9 mouse cellular contexts compared by ENCODE assay signal in the genomic region with DNA sequence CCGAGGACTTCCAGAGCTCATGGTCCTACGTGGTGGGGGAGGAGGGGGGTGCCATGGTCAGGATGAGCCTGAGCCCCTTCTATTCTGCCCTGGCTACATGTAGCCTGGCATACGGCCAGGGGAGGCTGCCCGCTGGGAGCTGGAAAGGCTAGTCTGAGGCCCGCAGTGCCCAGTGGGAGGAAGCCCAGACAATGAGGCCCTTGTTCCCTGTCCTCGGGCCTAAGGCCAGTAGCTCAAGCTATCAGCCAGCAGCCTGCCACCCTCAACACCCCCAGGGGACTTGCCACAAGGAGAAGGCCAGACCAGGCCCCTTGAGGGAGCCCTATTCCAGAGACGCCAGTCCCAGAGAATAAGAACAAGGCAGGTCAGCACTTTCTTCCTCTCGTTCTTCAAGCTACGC. TPM values are rescaled to one million over a fixed set of nuclear protein-coding genes. Genes with fewer than 3 reads are reported as not detected.
DNase-seq lines count a peak whose midpoint lies in the region; ATAC-seq lines count a peak whose summit lies in the region.
"Had no signal": no experiment of that assay in that cellular context is flagged by ENCODE, and none has a peak within 500 bp of the region (broad histone marks: within the 10 kb centered on the region; RNA-seq: fewer than 3 reads in every experiment).

No protein-coding gene starts in this region.

- peaks cover 33% of the 10 kb centered on the region for H3K4me1 ChIP-seq in embryonic facial prominence, embryonic 14.5 days (ENCODE audit: control insufficient read depth, insufficient read depth, low read length)
- peaks cover 22% of the 10 kb centered on the region for H3K4me1 ChIP-seq in intestine, embryonic 16.5 days (ENCODE audit: control insufficient read depth, insufficient read depth, low read length)
- H3K4me1 ChIP-seq in midbrain, embryonic 12.5 days = peaks cover 36% of the 10 kb centered on the region
- peaks cover 9% of the 10 kb centered on the region; the same call in 1 of the 2 replicates for H3K4me1 ChIP-seq in liver, embryonic 11.5 days (replicated peaks; ENCODE audit: control insufficient read depth, insufficient read depth, low read length)

- H3K9ac ChIP-seq in embryonic facial prominence, embryonic 14.5 days (ENCODE audit: low read depth, low read length) = no peak overlapping the region
- no peak overlapping the region; the same call in 1 of the 2 replicates for H3K9ac ChIP-seq in intestine, embryonic 16.5 days (ENCODE audit: low read depth, low read length)
- no peak overlapping the region for H3K9ac ChIP-seq in midbrain, embryonic 12.5 days (replicated peaks)
- no peak overlapping the region for H3K9ac ChIP-seq in liver, embryonic 11.5 days (ENCODE audit: low read depth, low read length)

- H3K27me3 ChIP-seq in embryonic facial prominence, embryonic 14.5 days (replicated peaks; ENCODE audit: control insufficient read depth, insufficient read depth, low read length) = peaks cover 10% of the 10 kb centered on the region
- peaks cover 20% of the 10 kb centered on the region for H3K27me3 ChIP-seq in intestine, embryonic 16.5 days (replicated peaks; ENCODE audit: control insufficient read depth, insufficient read depth, low read length)
- peaks cover 38% of the 10 kb centered on the region for H3K27me3 ChIP-seq in midbrain, embryonic 12.5 days
- peaks cover 33% of the 10 kb centered on the region for H3K27me3 ChIP-seq in liver, embryonic 11.5 days (replicated peaks; ENCODE audit: control insufficient read depth, insufficient read depth, low read length)

- DNase-seq in thymus, postnatal 4 days = peak; percentile 6
- no peak for DNase-seq in thymus, postnatal 36 days
- DNase-seq in embryonic facial prominence, embryonic 14.5 days (ENCODE audit: low spot score) = peak; percentile 76
- no peak for DNase-seq in liver, embryonic 11.5 days (ENCODE audit: low spot score)

- no peak overlapping the region for H3K4me2 ChIP-seq in embryonic facial prominence, embryonic 14.5 days (ENCODE audit: low read depth, low read length)
- no peak overlapping the region for H3K4me2 ChIP-seq in intestine, embryonic 16.5 days (ENCODE audit: low read depth, low read length)
- H3K4me2 ChIP-seq in midbrain, embryonic 12.5 days (replicated peaks) = 0 out of 2 replicates have a peak overlapping the region, but pooled peaks have one; percentile 2
- no peak overlapping the region for H3K4me2 ChIP-seq in liver, embryonic 11.5 days

- H3K9me3 ChIP-seq in embryonic facial prominence, embryonic 14.5 days (ENCODE audit: control insufficient read depth, low read length) = no peaks in the 10 kb centered on the region
- no peaks in the 10 kb centered on the region for H3K9me3 ChIP-seq in intestine, embryonic 16.5 days (ENCODE audit: control insufficient read depth, low read length)
- no peaks in the 10 kb centered on the region for H3K9me3 ChIP-seq in midbrain, embryonic 12.5 days
- H3K9me3 ChIP-seq in liver, embryonic 11.5 days (ENCODE audit: control insufficient read depth, low read length) = no peaks in the 10 kb centered on the region

- peak; percentile 34; the same call in 1 of the 2 replicates for ATAC-seq in embryonic facial prominence, embryonic 14.5 days (ENCODE audit: low read depth)
- peak; percentile 46; the same call in 1 of the 2 replicates for ATAC-seq in intestine, embryonic 16.5 days
- ATAC-seq in midbrain, embryonic 12.5 days (ENCODE audit: low FRiP score, low read depth) = peak; percentile 68
- no peak for ATAC-seq in megakaryocyte progenitor cell, adult 5-6 weeks (replicated peaks; ENCODE audit: poor library complexity)
- ATAC-seq in liver, embryonic 11.5 days (replicated peaks; ENCODE audit: low FRiP score) = no peak

- H3K27ac ChIP-seq in embryonic facial prominence, embryonic 14.5 days (replicated peaks; ENCODE audit: low read depth, low read length) = peak overlapping the region; percentile 39; the same call in 1 of the 2 replicates
- H3K27ac ChIP-seq in intestine, embryonic 16.5 days (ENCODE audit: low read length) = no peak overlapping the region
- H3K27ac ChIP-seq in midbrain, embryonic 12.5 days (replicated peaks) = peak overlapping the region; percentile 65
- H3K27ac ChIP-seq in liver, embryonic 11.5 days (ENCODE audit: low read depth, low read length) = no peak overlapping the region

- no peak overlapping the region for H3K4me3 ChIP-seq in embryonic facial prominence, embryonic 14.5 days (ENCODE audit: low read depth, low read length)
- H3K4me3 ChIP-seq in intestine, embryonic 16.5 days (ENCODE audit: low read length) = no peak overlapping the region
- H3K4me3 ChIP-seq in midbrain, embryonic 12.5 days = no peak overlapping the region
- no peak overlapping the region for H3K4me3 ChIP-seq in liver, embryonic 11.5 days (ENCODE audit: low read depth, low read length)

- WGBS in embryonic facial prominence, embryonic 14.5 days = 33% methylated on average over 9 of the region's 9 CpGs
- 58% methylated on average over 9 of the region's 9 CpGs for WGBS in intestine, embryonic 16.5 days
- WGBS in midbrain, embryonic 12.5 days = 40% methylated on average over 9 of the region's 9 CpGs
- WGBS in liver, embryonic 11.5 days = 71% methylated on average over 9 of the region's 9 CpGs

- no peaks in the 10 kb centered on the region for H3K36me3 ChIP-seq in embryonic facial prominence, embryonic 14.5 days (ENCODE audit: control insufficient read depth, insufficient read depth, low read length)
- H3K36me3 ChIP-seq in intestine, embryonic 16.5 days (ENCODE audit: control insufficient read depth, insufficient read depth, low read length) = no peaks in the 10 kb centered on the region
- H3K36me3 ChIP-seq in midbrain, embryonic 12.5 days = no peaks in the 10 kb centered on the region
- H3K36me3 ChIP-seq in liver, embryonic 11.5 days (ENCODE audit: control insufficient read depth, insufficient read depth, low read length) = no peaks in the 10 kb centered on the region

RNA-seq across cellular contexts. Expression of gene Lrrc75b, which starts 4.1 kb away (rescaled TPM):
- 5.7 and 7.9 TPM in 2 replicates for polyA plus RNA-seq in embryonic facial prominence, embryonic 14.5 days (2014; fragmentation: Nextera tagmentation; extraction: Ambion mirVana)
- 1.9 and 2.7 TPM in 2 replicates for polyA plus RNA-seq in intestine, embryonic 16.5 days (2015; fragmentation: Nextera tagmentation; extraction: Ambion mirVana)
- 10.0 and 10.3 TPM in 2 replicates for polyA plus RNA-seq in midbrain, embryonic 12.5 days (2016; fragmentation: Nextera tagmentation; extraction: Ambion mirVana)
- total RNA-seq in megakaryocyte progenitor cell, adult 5-6 weeks (2015) = not detected in 2 replicates
- total RNA-seq in megakaryocyte progenitor cell, adult 5-6 weeks (2017) = not detected in 2 replicates
- 0.48 and 0.52 TPM in 2 replicates for polyA plus RNA-seq in liver, embryonic 11.5 days (2014; fragmentation: Nextera tagmentation; extraction: Ambion mirVana)
- polyA plus RNA-seq: liver, adult 2 months had no signal

RNA-seq across cellular contexts. Expression of gene Ggt1, which starts 5.4 kb away (rescaled TPM):
- polyA plus RNA-seq in embryonic facial prominence, embryonic 14.5 days (2014; fragmentation: Nextera tagmentation; extraction: Ambion mirVana) = 0.39 and 1.4 TPM in 2 replicates
- polyA plus RNA-seq in intestine, embryonic 16.5 days (2015; fragmentation: Nextera tagmentation; extraction: Ambion mirVana) = 115 and 144 TPM in 2 replicates
- polyA plus RNA-seq in midbrain, embryonic 12.5 days (2016; fragmentation: Nextera tagmentation; extraction: Ambion mirVana) = 1.0 and 1.2 TPM in 2 replicates
- not detected in 2 replicates for total RNA-seq in megakaryocyte progenitor cell, adult 5-6 weeks (2015)
- total RNA-seq in megakaryocyte progenitor cell, adult 5-6 weeks (2017) = not detected in 2 replicates
- polyA plus RNA-seq in liver, embryonic 11.5 days (2014; fragmentation: Nextera tagmentation; extraction: Ambion mirVana) = 4.2 and 4.9 TPM in 2 replicates
- total RNA-seq: adrenal gland, postnatal 36 days had no signal

RNA-seq across cellular contexts. Expression of gene Ggt5, which starts 33.1 kb away (rescaled TPM):
- polyA plus RNA-seq in embryonic facial prominence, embryonic 14.5 days (2014; fragmentation: Nextera tagmentation; extraction: Ambion mirVana) = 3.1 and 3.9 TPM in 2 replicates
- 8.6 and 8.8 TPM in 2 replicates for polyA plus RNA-seq in intestine, embryonic 16.5 days (2015; fragmentation: Nextera tagmentation; extraction: Ambion mirVana)
- polyA plus RNA-seq in midbrain, embryonic 12.5 days (2016; fragmentation: Nextera tagmentation; extraction: Ambion mirVana) = 1.0 and 1.7 TPM in 2 replicates
- total RNA-seq in megakaryocyte progenitor cell, adult 5-6 weeks (2015) = 0.29 and 1.4 TPM in 2 replicates
- 2.8 and 3.5 TPM in 2 replicates for total RNA-seq in megakaryocyte progenitor cell, adult 5-6 weeks (2017)
- polyA plus RNA-seq in liver, embryonic 11.5 days (2014; fragmentation: Nextera tagmentation; extraction: Ambion mirVana) = 0.52 and 1.2 TPM in 2 replicates

RNA-seq across cellular contexts. Expression of gene Gucd1, which starts 38.3 kb away (rescaled TPM):
- polyA plus RNA-seq in embryonic facial prominence, embryonic 14.5 days (2014; fragmentation: Nextera tagmentation; extraction: Ambion mirVana) = 32.9 and 35.8 TPM in 2 replicates
- 55.5 and 63.0 TPM in 2 replicates for polyA plus RNA-seq in intestine, embryonic 16.5 days (2015; fragmentation: Nextera tagmentation; extraction: Ambion mirVana)
- 28.0 and 29.3 TPM in 2 replicates for polyA plus RNA-seq in midbrain, embryonic 12.5 days (2016; fragmentation: Nextera tagmentation; extraction: Ambion mirVana)
- total RNA-seq in megakaryocyte progenitor cell, adult 5-6 weeks (2015) = 7.3 and 9.7 TPM in 2 replicates
- total RNA-seq in megakaryocyte progenitor cell, adult 5-6 weeks (2017) = 11.2 and 14.9 TPM in 2 replicates
- polyA plus RNA-seq in liver, embryonic 11.5 days (2014; fragmentation: Nextera tagmentation; extraction: Ambion mirVana) = 44.5 and 48.8 TPM in 2 replicates

RNA-seq across cellular contexts. Expression of gene Snrpd3, which starts 38.7 kb away (rescaled TPM):
- polyA plus RNA-seq in embryonic facial prominence, embryonic 14.5 days (2014; fragmentation: Nextera tagmentation; extraction: Ambion mirVana) = 147 and 162 TPM in 2 replicates
- 136 and 144 TPM in 2 replicates for polyA plus RNA-seq in intestine, embryonic 16.5 days (2015; fragmentation: Nextera tagmentation; extraction: Ambion mirVana)
- 174 and 182 TPM in 2 replicates for polyA plus RNA-seq in midbrain, embryonic 12.5 days (2016; fragmentation: Nextera tagmentation; extraction: Ambion mirVana)
- 69.5 and 70.4 TPM in 2 replicates for total RNA-seq in megakaryocyte progenitor cell, adult 5-6 weeks (2015)
- 53.5 and 67.6 TPM in 2 replicates for total RNA-seq in megakaryocyte progenitor cell, adult 5-6 weeks (2017)
- polyA plus RNA-seq in liver, embryonic 11.5 days (2014; fragmentation: Nextera tagmentation; extraction: Ambion mirVana) = 272 and 328 TPM in 2 replicates

Comparison
In these comparisons a context has a peak if more than half of its experiments do, and no peak if none do; other contexts are left out.
1. DNase-seq: peak in thymus, postnatal 4 days (single experiment) and embryonic facial prominence, embryonic 14.5 days (single experiment); none in thymus, postnatal 36 days (0 of 2) and liver, embryonic 11.5 days (single experiment).
2. ATAC-seq: peak in embryonic facial prominence, embryonic 14.5 days (single experiment), intestine, embryonic 16.5 days (single experiment) and midbrain, embryonic 12.5 days (single experiment); none in megakaryocyte progenitor cell, adult 5-6 weeks (single experiment) and liver, embryonic 11.5 days (single experiment).
3. H3K27ac ChIP-seq: peak in embryonic facial prominence, embryonic 14.5 days (single experiment) and midbrain, embryonic 12.5 days (single experiment); none in intestine, embryonic 16.5 days (single experiment) and liver, embryonic 11.5 days (single experiment).
4. RNA of gene Ggt1, which starts 5.4 kb away (polyA plus RNA-seq): 115 to 144 TPM in intestine, embryonic 16.5 days; 4.2 to 4.9 TPM in liver, embryonic 11.5 days, 1.0 to 1.2 TPM in midbrain, embryonic 12.5 days and 0.39 to 1.4 TPM in embryonic facial prominence, embryonic 14.5 days; every median in the first group is over 10 times any median in the second.